Mouse (Mus musculus) heart, embryonic 15.5 days (tissue): ENCODE results near the gene Gabrq. TPM values are rescaled to one million over a fixed set of nuclear protein-coding genes. Genes with fewer than 3 reads are reported as not detected.

Experiments used
- ATAC-seq: fragments of 200-750 bp; cut with Nextera tagmentation; replicated peaks from 2 replicates; pipeline ENCODE4 v1.8.0; 2017; ENCODE audit warnings: low read depth, moderate TSS enrichment; ENCODE audit not compliant: insufficient number of reproducible peaks, insufficient read depth, low FRiP score
- H3K27ac ChIP-seq: fragments of 300-500 bp; sonication (generic); 2 replicates; pipeline ENCODE4 v1.5.1; 2015; ENCODE audit warnings: mild to moderate bottlenecking, inconsistent platforms
- H3K27me3 ChIP-seq: fragments of 300-500 bp; sonication (generic); 2 replicates; pipeline ENCODE4 v1.6.1; 2015; ENCODE audit warnings: inconsistent platforms
- H3K36me3 ChIP-seq: fragments of 300-500 bp; sonication (generic); 2 replicates; pipeline ENCODE4 v1.6.1; 2015; ENCODE audit warnings: mild to moderate bottlenecking, inconsistent platforms
- H3K4me1 ChIP-seq: fragments of 300-500 bp; sonication (generic); replicated peaks from 2 replicates; pipeline ENCODE4 v1.6.1; 2015; ENCODE audit warnings: inconsistent platforms
- H3K4me2 ChIP-seq: fragments of 300-500 bp; sonication (generic); 2 replicates; pipeline ENCODE4 v1.6.1; 2015; ENCODE audit warnings: inconsistent platforms, mild to moderate bottlenecking, moderate library complexity
- H3K4me3 ChIP-seq: fragments of 300-500 bp; sonication (generic); 2 replicates; pipeline ENCODE4 v1.5.1; 2015; ENCODE audit warnings: mild to moderate bottlenecking, inconsistent platforms
- H3K9ac ChIP-seq: fragments of 300-500 bp; sonication (generic); 2 replicates; pipeline ENCODE4 v1.6.1; 2015; ENCODE audit warnings: mild to moderate bottlenecking, inconsistent platforms
- H3K9me3 ChIP-seq: fragments of 300-500 bp; sonication (generic); replicated peaks from 2 replicates; pipeline ENCODE4 v1.6.1; 2016; ENCODE audit warnings: inconsistent platforms
- WGBS: fragments of 180-500 bp; shearing (Covaris S2); methylation state at CpG from one replicate; pipeline ENCODE4 v1.1.7; 2015; ENCODE audit warnings: mixed read lengths; 5-methylcytosine and 5-hydroxymethylcytosine counted together
- polyA plus RNA-seq: library from polyadenylated mRNA; unstranded; fragments of >200 nt; fragmentation: Nextera tagmentation; extraction: Ambion mirVana; gene quantifications from 2 replicates; pipeline ENCODE4 v1.2.1, GENCODE M21; 2015

The Gabrq gene
- 0.15 and 0.20 TPM in 2 replicates for polyA plus RNA-seq

- H3K4me3 ChIP-seq: peak within 1 kb of the TSS; percentile 41
- peak within 1 kb of the TSS; percentile 71 for H3K4me2 ChIP-seq
- peaks cover 21% of the 10 kb centered on the region for H3K27me3 ChIP-seq
- WGBS: 19% methylated on average over 43 of the region's 43 CpGs
- H3K9ac ChIP-seq: no peak within 1 kb of the TSS
- H3K4me1 ChIP-seq: peaks cover 5% of the 10 kb centered on the region; the same call in 1 of the 2 replicates
- H3K9me3 ChIP-seq: no peaks in the 10 kb centered on the region
- H3K27ac ChIP-seq: no peak within 1 kb of the TSS
- ATAC-seq: peak; percentile 67; the same call in 1 of the 2 replicates
- H3K36me3 ChIP-seq: no peaks in the 10 kb centered on the region
Measured at GRCm38 (mm10) chrX:72824776-72825588, at the start of gene Gabrq. TSS of gene Gabrq (plus strand) at chrX:72825178.

GRCm38 (mm10) chrX:72788773-72789557 is 36.0 kb upstream of the Gabrq start:
- no peaks in the 10 kb centered on the region for H3K4me1 ChIP-seq
- H3K9me3 ChIP-seq: no peaks in the 10 kb centered on the region
- no peak overlapping the region for H3K9ac ChIP-seq
- 23% methylated on average over 1 of the region's 1 CpGs for WGBS
- H3K4me2 ChIP-seq: no peak overlapping the region
- no peaks in the 10 kb centered on the region for H3K27me3 ChIP-seq
- H3K36me3 ChIP-seq: no peaks in the 10 kb centered on the region
- no peak overlapping the region for H3K4me3 ChIP-seq
- H3K27ac ChIP-seq: no peak overlapping the region
- ATAC-seq: no peak

GRCm38 (mm10) chrX:72789558-72789871 is 35.5 kb upstream of the Gabrq start:
- no peaks in the 10 kb centered on the region for H3K36me3 ChIP-seq
- H3K27ac ChIP-seq: no peak overlapping the region
- H3K9ac ChIP-seq: no peak overlapping the region
- no peak overlapping the region for H3K4me3 ChIP-seq
- no peak overlapping the region for H3K4me2 ChIP-seq
- no peaks in the 10 kb centered on the region for H3K4me1 ChIP-seq
- no peak for ATAC-seq
- H3K9me3 ChIP-seq: no peaks in the 10 kb centered on the region
- no peaks in the 10 kb centered on the region for H3K27me3 ChIP-seq

- under 1% methylated on average over 5 of the region's 5 CpGs for WGBS
- peaks cover 7% of the 10 kb centered on the region for H3K27me3 ChIP-seq
- no peaks in the 10 kb centered on the region for H3K9me3 ChIP-seq
- no peak for ATAC-seq
- no peaks in the 10 kb centered on the region for H3K36me3 ChIP-seq
- no peak overlapping the region for H3K9ac ChIP-seq
- no peak overlapping the region for H3K27ac ChIP-seq
- H3K4me2 ChIP-seq: no peak overlapping the region
- H3K4me1 ChIP-seq: no peaks in the 10 kb centered on the region
- no peak overlapping the region for H3K4me3 ChIP-seq
Measured at GRCm38 (mm10) chrX:72819594-72819993, 5.4 kb upstream of the Gabrq start.

GRCm38 (mm10) chrX:72823310-72823709 is 1.7 kb upstream of the Gabrq start:
- H3K36me3 ChIP-seq: no peaks in the 10 kb centered on the region
- WGBS: 62% methylated on average over 2 of the region's 2 CpGs
- no peaks in the 10 kb centered on the region for H3K9me3 ChIP-seq
- no peak overlapping the region for H3K27ac ChIP-seq
- H3K9ac ChIP-seq: no peak overlapping the region
- H3K27me3 ChIP-seq: peaks cover 21% of the 10 kb centered on the region
- peaks cover 5% of the 10 kb centered on the region; the same call in 1 of the 2 replicates for H3K4me1 ChIP-seq
- H3K4me3 ChIP-seq: no peak overlapping the region
- ATAC-seq: no peak
- H3K4me2 ChIP-seq: no peak overlapping the region

- Histone ChIP-seq H3K27ac (no peak overlapping the region), H3K4me1 (peaks cover 5% of the 10 kb centered on the region; the same call in 1 of the 2 replicates), H3K9me3 (no peaks in the 10 kb centered on the region), H3K36me3 (no peaks in the 10 kb centered on the region), H3K4me2 (peak overlapping the region; percentile 71), H3K27me3 (peaks cover 21% of the 10 kb centered on the region), H3K4me3 (peak overlapping the region; percentile 41), H3K9ac (no peak overlapping the region)
- ATAC-seq: no peak
- 53% methylated on average over 7 of the region's 7 CpGs for WGBS
Measured at GRCm38 (mm10) chrX:72825589-72825905, 569 bp downstream of the Gabrq start.

Other genes starting within 250 kb of the Gabrq start
- gene Gabra3, start 168.3 kb upstream of the Gabrq start, polyA plus RNA-seq: 1.4 and 2.3 TPM in 2 replicates
- gene Cetn2, start 93.2 kb downstream of the Gabrq start, polyA plus RNA-seq: 50.6 and 60.7 TPM in 2 replicates
- 13.4 and 15.6 TPM in 2 replicates for gene Nsdhl, start 93.4 kb downstream of the Gabrq start, polyA plus RNA-seq
- gene Zfp185, start 162.2 kb downstream of the Gabrq start, polyA plus RNA-seq: 3.5 and 4.5 TPM in 2 replicates
- gene Pnma5, start 211.9 kb downstream of the Gabrq start, polyA plus RNA-seq: 0.10 TPM in 1 of 2 replicates, not detected in the other
- gene Pnma3, start 239.6 kb downstream of the Gabrq start, polyA plus RNA-seq: 0.06 TPM in 1 of 2 replicates, not detected in the other